Mouse (Mus musculus) forebrain, embryonic 14.5 days (tissue): ENCODE measurements at regions not wholly inside any gene's neighbourhood (a gene's known extent, or its start where the extent isn't known, plus 50 kb on each side); places are given as distances from the start of the nearest gene placed in this dataset.
A peak's percentile ranks its signal among the peaks of the same experiment; 100 is the strongest.

Experiments used
- ATAC-seq: fragments of 200-750 bp; cut with Nextera tagmentation; 2 replicates; pipeline ENCODE4 v1.8.0; 2017; ENCODE audit warnings: mild to moderate bottlenecking, moderate library complexity
- DNase-seq: peaks from one replicate; pipeline ENCODE4 v3.0.0-alpha.2; 2015; ENCODE audit warnings: low spot score
- H3K27ac ChIP-seq: fragments of 300-500 bp; sonication (generic); 2 replicates; pipeline ENCODE4 v1.5.1; 2014; ENCODE audit warnings: low read depth, mild to moderate bottlenecking, control low read depth, low read length, moderate library complexity
- H3K27me3 ChIP-seq: fragments of 300-500 bp; sonication (generic); replicated peaks from 2 replicates; pipeline ENCODE4 v1.6.1; 2014; ENCODE audit warnings: low read length, control low read depth, mixed read lengths; ENCODE audit not compliant: control insufficient read depth, insufficient read depth
- H3K36me3 ChIP-seq: fragments of 300-500 bp; sonication (generic); 2 replicates; pipeline ENCODE4 v1.6.1; 2014; ENCODE audit warnings: low read length, control low read depth; ENCODE audit not compliant: control insufficient read depth, insufficient read depth
- H3K4me1 ChIP-seq: fragments of 300-500 bp; sonication (generic); 2 replicates; pipeline ENCODE4 v1.6.1; 2014; ENCODE audit warnings: antibody characterized with exemption, low read length, control low read depth; ENCODE audit not compliant: control insufficient read depth, insufficient read depth
- H3K4me2 ChIP-seq: fragments of 300-500 bp; sonication (generic); 2 replicates; pipeline ENCODE4 v1.6.1; 2014; ENCODE audit warnings: mild to moderate bottlenecking, control low read depth, low read length
- H3K4me3 ChIP-seq: fragments of 300-500 bp; sonication (generic); 2 replicates; pipeline ENCODE4 v1.5.1; 2014; ENCODE audit warnings: low read depth, low read length, control low read depth
- H3K9ac ChIP-seq: fragments of 300-500 bp; sonication (generic); 2 replicates; pipeline ENCODE4 v1.6.1; 2014; ENCODE audit warnings: mild to moderate bottlenecking, low read length, control low read depth, moderate library complexity
- H3K9me3 ChIP-seq: fragments of 300-500 bp; sonication (generic); replicated peaks from 2 replicates; pipeline ENCODE4 v1.6.1; 2016; ENCODE audit warnings: low read length, control low read depth, mixed read lengths; ENCODE audit not compliant: control insufficient read depth
- WGBS: fragments of 180-500 bp; shearing (Covaris S2); extraction: QIAGEN DNeasy Blood & Tissue Kit; methylation state at CpG from one replicate; pipeline ENCODE4 v1.1.7; 2014; 5-methylcytosine and 5-hydroxymethylcytosine counted together

DNA sequence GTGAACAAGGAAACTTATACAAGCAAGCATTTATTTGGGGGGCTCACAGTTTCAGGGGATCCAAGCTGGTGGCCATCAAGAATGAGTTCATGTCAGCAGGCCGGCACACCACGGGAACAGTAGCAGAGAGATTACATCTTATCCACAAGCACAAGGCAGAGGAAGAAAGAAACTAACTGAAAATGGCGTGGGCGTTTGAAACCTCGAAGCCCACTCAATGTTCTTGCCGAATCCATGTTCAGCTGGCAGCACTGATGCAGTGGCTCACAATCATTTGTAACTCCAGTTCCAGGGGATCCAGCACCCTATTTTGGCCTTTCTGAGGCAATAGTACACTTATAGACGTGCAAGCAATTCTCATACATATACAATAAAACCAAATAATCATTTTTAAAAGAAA lies 404.7 kb downstream of the Cdh26 start:
- Histone ChIP-seq H3K4me1 (peaks cover 15% of the 10 kb centered on the region), H3K36me3 (no peaks in the 10 kb centered on the region), H3K27me3 (no peaks in the 10 kb centered on the region), H3K4me3 (no peak overlapping the region), H3K27ac (no peak overlapping the region), H3K9me3 (no peaks in the 10 kb centered on the region), H3K4me2 (no peak overlapping the region), H3K9ac (no peak overlapping the region)
- ATAC-seq: no peak
- no peak for DNase-seq
- WGBS: 89% methylated on average over 7 of the region's 7 CpGs

DNA sequence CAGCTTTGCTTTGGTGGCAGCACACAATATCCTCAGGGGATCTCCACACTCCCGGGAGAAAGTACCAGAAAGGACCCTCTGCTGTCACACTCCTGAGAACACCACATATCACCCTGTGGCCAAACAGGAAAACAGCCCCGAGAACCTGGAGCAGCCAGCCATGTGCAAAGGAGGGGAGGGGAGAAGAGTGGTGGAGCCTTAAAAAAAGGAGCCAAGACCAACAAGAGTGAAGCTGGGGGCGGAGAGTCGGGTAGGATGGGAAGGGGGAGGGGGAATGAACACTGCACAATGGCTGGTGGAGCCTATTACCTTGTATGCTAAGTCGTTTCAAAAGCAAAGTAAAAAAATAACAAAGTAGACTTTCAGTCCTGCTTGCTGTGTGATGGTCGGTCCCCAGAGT lies 408.2 kb downstream of the Cdh26 start:
- H3K9me3 ChIP-seq: no peaks in the 10 kb centered on the region
- no peak overlapping the region for H3K4me3 ChIP-seq
- ATAC-seq (no peak), DNase-seq (peak; percentile 48)
- H3K27ac ChIP-seq: no peak overlapping the region
- H3K36me3 ChIP-seq: no peaks in the 10 kb centered on the region
- H3K4me1 ChIP-seq: peaks cover 26% of the 10 kb centered on the region
- H3K9ac ChIP-seq: no peak overlapping the region
- 4% methylated on average over 6 of the region's 6 CpGs for WGBS
- no peaks in the 10 kb centered on the region for H3K27me3 ChIP-seq
- no peak overlapping the region for H3K4me2 ChIP-seq

DNA sequence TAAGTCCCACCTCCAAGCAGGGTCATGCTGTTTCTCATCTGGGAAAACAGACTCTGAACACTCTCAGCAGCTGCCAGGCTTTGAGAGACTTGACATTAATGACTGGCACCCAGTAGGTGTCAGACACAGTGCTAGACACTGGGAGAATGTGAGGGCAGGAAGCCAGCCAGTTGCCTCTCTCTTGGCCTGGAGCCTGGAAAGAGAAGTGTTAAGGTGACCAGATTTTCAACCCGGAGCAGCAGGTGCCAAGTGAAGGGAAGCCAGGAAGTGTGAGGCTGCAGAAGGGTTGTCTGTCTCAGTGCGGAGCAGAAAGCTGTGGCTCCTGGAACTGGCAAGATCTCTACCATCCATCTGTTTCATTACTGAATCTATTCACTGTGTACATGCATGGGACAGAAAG lies 410.6 kb downstream of the Cdh26 start:
- Histone ChIP-seq H3K4me3 (no peak overlapping the region), H3K27me3 (no peaks in the 10 kb centered on the region), H3K36me3 (no peaks in the 10 kb centered on the region), H3K9ac (no peak overlapping the region), H3K27ac (peak overlapping the region; percentile 86), H3K4me2 (no peak overlapping the region), H3K4me1 (peaks cover 32% of the 10 kb centered on the region), H3K9me3 (no peaks in the 10 kb centered on the region)
- ATAC-seq: peak; percentile 87
- peak; percentile 95 for DNase-seq
- WGBS: 54% methylated on average over 2 of the region's 2 CpGs

DNA sequence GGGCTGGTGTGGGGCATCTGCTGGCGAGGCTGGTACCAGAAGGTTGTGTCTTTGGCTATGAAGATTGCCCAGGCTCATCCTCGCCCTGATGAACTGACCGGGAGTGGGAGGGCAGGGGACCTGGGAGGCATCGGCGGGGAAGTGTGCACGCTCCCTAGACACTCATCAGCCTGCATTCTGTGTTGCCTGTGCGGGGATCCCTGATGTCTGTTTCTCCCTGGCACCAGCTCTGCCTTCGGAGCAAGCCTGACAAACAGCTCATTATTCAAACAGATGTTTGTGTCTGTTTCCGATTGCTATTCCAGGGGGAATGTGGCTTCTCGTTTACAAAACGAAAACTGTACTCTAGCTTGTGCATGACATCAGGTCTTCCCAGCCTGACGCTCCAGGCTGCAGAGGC lies 412.3 kb downstream of the Cdh26 start:
- Histone ChIP-seq H3K27ac (peak overlapping the region; percentile 86; the same call in 1 of the 2 replicates), H3K4me2 (no peak overlapping the region)
- 53% methylated on average over 12 of the region's 12 CpGs for WGBS

DNA sequence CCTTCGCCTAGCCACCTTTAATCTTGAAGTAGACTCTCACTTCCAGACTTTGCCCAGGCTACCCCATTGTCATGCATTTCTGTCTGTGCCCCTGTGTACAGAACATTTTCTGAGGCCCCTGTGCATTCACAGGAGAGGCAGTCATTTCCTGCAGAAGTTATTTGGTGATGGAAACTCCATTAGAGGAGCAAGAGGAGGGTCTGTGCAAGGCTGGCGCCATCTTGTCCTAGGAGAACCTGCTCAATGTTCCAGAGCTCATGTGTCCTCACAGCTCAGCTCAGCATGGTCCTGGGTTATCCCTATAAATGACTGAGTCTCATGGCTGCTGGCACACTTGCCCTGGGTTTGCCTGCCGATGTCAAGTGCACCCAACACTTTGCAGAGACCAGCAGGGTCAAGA lies 413.1 kb downstream of the Cdh26 start:
- Histone ChIP-seq H3K4me3 (no peak overlapping the region), H3K4me1 (peaks cover 29% of the 10 kb centered on the region), H3K27ac (no peak overlapping the region), H3K4me2 (no peak overlapping the region), H3K9ac (no peak overlapping the region), H3K27me3 (no peaks in the 10 kb centered on the region), H3K9me3 (no peaks in the 10 kb centered on the region), H3K36me3 (no peaks in the 10 kb centered on the region)
- ATAC-seq: no peak
- 92% methylated on average over 3 of the region's 3 CpGs for WGBS
- no peak for DNase-seq

More for the DNA sequence above, 412.3 kb downstream of the Cdh26 start:
- no peaks in the 10 kb centered on the region for H3K27me3 ChIP-seq
- H3K4me3 ChIP-seq: no peak overlapping the region
- no peak overlapping the region for H3K9ac ChIP-seq
- DNase-seq: peak; percentile 71
- no peaks in the 10 kb centered on the region for H3K9me3 ChIP-seq
- no peaks in the 10 kb centered on the region for H3K36me3 ChIP-seq
- 0 out of 2 replicates have a peak, but pooled peaks have one; percentile 17 for ATAC-seq
- peaks cover 32% of the 10 kb centered on the region for H3K4me1 ChIP-seq

DNA sequence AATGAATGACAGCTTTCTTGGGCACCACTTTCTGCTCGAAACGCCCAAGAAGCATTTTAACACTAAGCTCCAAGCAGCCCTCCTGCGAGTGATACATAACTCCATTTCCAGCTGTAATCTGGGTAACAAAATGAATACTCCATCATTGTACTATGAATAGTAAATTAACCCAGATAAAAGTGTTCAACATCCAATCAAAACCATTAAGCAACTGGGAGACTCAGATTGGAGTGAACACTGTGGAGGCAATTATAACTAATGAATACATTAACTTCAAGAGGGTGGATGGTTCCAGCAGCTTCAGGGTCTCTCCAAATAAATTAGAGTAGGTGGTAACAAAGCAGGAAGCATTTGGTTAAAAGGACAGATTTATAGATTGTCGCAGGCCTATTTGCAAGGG lies 414.2 kb downstream of the Cdh26 start:
- peak; percentile 13; the same call in 1 of the 2 replicates for ATAC-seq

DNA sequence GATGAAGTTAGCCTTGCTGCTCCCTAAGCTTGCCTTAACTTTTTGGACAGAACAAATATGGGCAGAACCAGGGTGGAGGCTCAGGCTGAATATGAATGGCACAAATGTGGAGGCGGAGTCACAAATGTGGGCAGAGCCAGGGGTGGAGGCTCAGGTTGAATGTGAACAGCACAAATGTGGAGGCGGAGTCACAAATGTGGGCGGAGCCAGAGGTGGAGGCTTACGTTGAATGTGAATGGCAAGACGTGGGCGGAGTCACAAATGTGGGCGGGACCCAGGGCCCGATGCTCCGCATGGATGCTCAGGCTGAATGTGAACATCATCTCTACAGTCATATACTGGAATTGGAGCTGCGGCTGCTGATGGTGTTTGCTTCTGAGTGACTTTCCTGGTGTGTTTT lies 420.0 kb downstream of the Cdh26 start:
- Histone ChIP-seq H3K4me1 (peaks cover 13% of the 10 kb centered on the region), H3K9ac (no peak overlapping the region), H3K36me3 (no peaks in the 10 kb centered on the region), H3K4me3 (no peak overlapping the region), H3K9me3 (no peaks in the 10 kb centered on the region), H3K4me2 (no peak overlapping the region), H3K27ac (peak overlapping the region; percentile 53; the same call in 1 of the 2 replicates), H3K27me3 (no peaks in the 10 kb centered on the region)
- DNase-seq: peak; percentile 39
- 81% methylated on average over 10 of the region's 10 CpGs for WGBS
- ATAC-seq: peak; percentile 42

More for the DNA sequence above, 414.2 kb downstream of the Cdh26 start:
- Histone ChIP-seq H3K9ac (no peak overlapping the region), H3K4me1 (peaks cover 19% of the 10 kb centered on the region), H3K9me3 (no peaks in the 10 kb centered on the region), H3K4me3 (no peak overlapping the region), H3K27me3 (no peaks in the 10 kb centered on the region), H3K27ac (0 out of 2 replicates have a peak overlapping the region, but pooled peaks have one; percentile 23), H3K36me3 (no peaks in the 10 kb centered on the region), H3K4me2 (no peak overlapping the region)
- DNase-seq: peak; percentile 56
- 30% methylated on average over 4 of the region's 4 CpGs for WGBS

DNA sequence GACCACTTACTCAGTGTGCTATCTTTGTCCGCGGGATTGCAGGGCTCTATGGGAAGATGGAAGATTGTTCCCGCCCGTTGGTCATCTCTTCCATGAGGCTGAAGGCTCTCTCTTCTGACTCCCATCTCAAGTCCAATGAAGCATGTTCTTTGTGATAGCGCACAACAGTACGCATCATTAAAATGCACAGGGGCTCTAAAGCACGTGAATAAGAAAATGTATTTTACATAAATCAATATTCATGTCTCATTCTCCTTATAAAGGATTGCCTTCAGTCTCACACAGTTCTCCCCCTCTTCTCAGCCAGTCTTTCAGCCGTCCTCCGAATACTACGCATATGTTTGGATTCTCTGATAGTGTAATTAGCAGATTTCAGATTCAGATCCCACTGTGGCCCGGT lies 420.4 kb downstream of the Cdh26 start:
- no peaks in the 10 kb centered on the region for H3K9me3 ChIP-seq
- H3K36me3 ChIP-seq: no peaks in the 10 kb centered on the region
- DNase-seq (peak; percentile 81), ATAC-seq (peak; percentile 83)
- H3K4me2 ChIP-seq: no peak overlapping the region
- H3K27me3 ChIP-seq: no peaks in the 10 kb centered on the region
- peaks cover 13% of the 10 kb centered on the region for H3K4me1 ChIP-seq
- 47% methylated on average over 11 of the region's 11 CpGs for WGBS
- no peak overlapping the region for H3K9ac ChIP-seq
- H3K4me3 ChIP-seq: no peak overlapping the region
- peak overlapping the region; percentile 80 for H3K27ac ChIP-seq

DNA sequence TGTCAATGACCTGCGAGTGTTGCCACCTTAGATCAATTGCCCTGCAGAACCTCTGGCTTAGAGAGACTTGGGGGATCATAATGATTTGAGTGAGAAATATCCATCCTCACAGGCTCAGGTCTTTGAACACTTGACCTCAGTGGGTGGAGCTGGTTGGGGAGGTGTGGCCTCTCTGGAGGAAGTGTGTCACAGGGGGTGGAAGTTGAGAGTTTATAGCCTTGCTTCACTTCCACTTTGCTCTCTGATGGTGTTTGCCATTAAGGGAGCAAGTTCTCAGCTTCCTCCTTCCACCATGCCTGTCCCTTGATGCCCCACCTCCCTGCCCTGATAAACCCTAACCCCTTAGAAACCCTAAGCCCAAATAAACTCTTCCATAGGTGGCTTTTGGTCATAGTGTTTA lies 423.7 kb downstream of the Cdh26 start:
- no peaks in the 10 kb centered on the region for H3K9me3 ChIP-seq
- no peak overlapping the region for H3K9ac ChIP-seq
- 90% methylated on average over 1 of the region's 1 CpGs for WGBS
- no peaks in the 10 kb centered on the region for H3K27me3 ChIP-seq
- no peak overlapping the region for H3K4me2 ChIP-seq
- no peak overlapping the region for H3K27ac ChIP-seq
- no peak for ATAC-seq
- H3K4me3 ChIP-seq: no peak overlapping the region
- peaks cover 13% of the 10 kb centered on the region for H3K4me1 ChIP-seq
- H3K36me3 ChIP-seq: no peaks in the 10 kb centered on the region
- DNase-seq: no peak
